Mouse (Mus musculus): ENCODE results near the gene C1qtnf12. TPM values are rescaled to one million over a fixed set of nuclear protein-coding genes. Genes with fewer than 3 reads are reported as not detected.

Gene C1qtnf12
- polyA plus RNA-seq, 1 experiment = 19.3 TPM

- peak within 1 kb of the TSS; percentile 75 for H3K4me3 ChIP-seq (ENCODE audit: insufficient read depth, low read length)
- TF ChIP-seq POLR2A (IDR thresholded peaks at IDR 0.05; ENCODE audit: extremely low read depth, insufficient read depth, low read length) (peak; percentile 49; the same call in 1 of the 2 replicates), CTCF (IDR thresholded peaks at IDR 0.05; ENCODE audit: extremely low read depth, insufficient read depth, low read length) (peak; percentile 44)
- H3K4me1 ChIP-seq (ENCODE audit: control insufficient read depth, insufficient read depth, low read length) = peaks cover 8% of the 10 kb centered on the region
- H3K27ac ChIP-seq (ENCODE audit: insufficient read depth, low read length) = peak within 1 kb of the TSS; percentile 98
Measured at GRCm38 (mm10) chr4:155992241-155992905, 30.3 kb downstream of the C1qtnf12 start, which contains the start of the genes B3galt6 and Sdf4. B3galt6 (minus strand) TSS chr4:155992649. Sdf4 (plus strand) TSS chr4:155992872.

- Histone ChIP-seq H3K27ac (ENCODE audit: insufficient read depth, low read length) (peak overlapping the region; percentile 86), H3K4me1 (ENCODE audit: control insufficient read depth, insufficient read depth, low read length) (peaks cover 8% of the 10 kb centered on the region), H3K4me3 (ENCODE audit: insufficient read depth, low read length) (peak overlapping the region; percentile 75)
- TF ChIP-seq CTCF (IDR thresholded peaks at IDR 0.05; ENCODE audit: extremely low read depth, insufficient read depth, low read length) = no peak
- peak; percentile 51 for TF ChIP-seq POLR2A (IDR thresholded peaks at IDR 0.05; ENCODE audit: extremely low read depth, insufficient read depth, low read length)
Measured at GRCm38 (mm10) chr4:155992906-155993547, 30.9 kb downstream of the C1qtnf12 start.

DNA sequence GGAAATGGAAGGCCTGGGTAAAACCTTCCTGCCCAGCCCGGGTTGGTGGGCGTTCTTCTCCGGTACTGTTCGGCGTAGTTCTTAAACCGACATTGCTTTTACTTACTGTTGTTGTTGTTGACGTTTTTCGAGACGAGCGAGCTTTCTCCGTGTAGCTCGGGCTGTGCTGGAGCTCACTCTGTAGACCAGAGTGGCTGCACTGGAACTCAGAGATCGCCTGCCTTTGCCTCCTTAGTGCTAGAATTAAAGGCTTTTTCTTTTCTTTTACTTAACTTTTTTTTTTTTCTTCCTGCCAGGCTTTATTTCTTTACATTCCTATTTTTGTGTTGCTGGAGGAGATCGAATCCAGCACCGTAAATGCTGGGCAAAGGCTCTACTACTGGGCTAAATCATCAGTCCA lies 31.5 kb downstream of the C1qtnf12 start:
- peak overlapping the region; percentile 34 for H3K27ac ChIP-seq (ENCODE audit: insufficient read depth, low read length)
- TF ChIP-seq POLR2A (IDR thresholded peaks at IDR 0.05; ENCODE audit: extremely low read depth, insufficient read depth, low read length) = no peak
- TF ChIP-seq CTCF (IDR thresholded peaks at IDR 0.05; ENCODE audit: extremely low read depth, insufficient read depth, low read length) = no peak
- H3K4me1 ChIP-seq (ENCODE audit: control insufficient read depth, insufficient read depth, low read length) = peaks cover 8% of the 10 kb centered on the region
- H3K4me3 ChIP-seq (ENCODE audit: insufficient read depth, low read length) = peak overlapping the region; percentile 75

GRCm38 (mm10) chr4:156004109-156004508 lies 42.0 kb downstream of the C1qtnf12 start:
- Histone ChIP-seq H3K4me3 (ENCODE audit: insufficient read depth, low read length) (no peak overlapping the region), H3K27ac (ENCODE audit: insufficient read depth, low read length) (no peak overlapping the region), H3K4me1 (ENCODE audit: control insufficient read depth, insufficient read depth, low read length) (no peaks in the 10 kb centered on the region)
- TF ChIP-seq POLR2A (IDR thresholded peaks at IDR 0.05; ENCODE audit: extremely low read depth, insufficient read depth, low read length) (no peak), CTCF (IDR thresholded peaks at IDR 0.05; ENCODE audit: extremely low read depth, insufficient read depth, low read length) (no peak)

- Histone ChIP-seq H3K4me3 (ENCODE audit: insufficient read depth, low read length) (no peak overlapping the region), H3K4me1 (ENCODE audit: control insufficient read depth, insufficient read depth, low read length) (no peaks in the 10 kb centered on the region), H3K27ac (ENCODE audit: insufficient read depth, low read length) (no peak overlapping the region)
- TF ChIP-seq POLR2A (IDR thresholded peaks at IDR 0.05; ENCODE audit: extremely low read depth, insufficient read depth, low read length) (no peak), CTCF (IDR thresholded peaks at IDR 0.05; ENCODE audit: extremely low read depth, insufficient read depth, low read length) (no peak)
Measured at GRCm38 (mm10) chr4:156008369-156008768, 46.3 kb downstream of the C1qtnf12 start.

DNA sequence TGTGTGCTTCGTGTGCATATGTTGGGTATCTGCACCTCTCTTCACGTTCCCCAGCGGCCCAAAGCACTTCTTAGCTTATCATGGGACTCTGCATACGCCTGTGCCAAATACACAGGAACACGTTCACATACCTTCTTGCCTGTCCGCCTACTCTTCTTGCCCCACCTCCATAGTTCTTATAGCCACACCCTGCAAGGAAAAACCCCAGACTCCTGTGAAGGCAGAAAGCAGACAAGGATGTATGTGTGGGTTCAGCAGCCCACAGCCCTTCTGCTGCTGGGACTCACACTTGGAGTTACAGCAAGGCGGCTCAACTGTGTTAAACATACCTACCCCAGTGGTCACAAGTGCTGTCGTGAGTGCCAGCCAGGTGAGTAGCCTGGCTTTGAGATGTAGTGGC lies 51.5 kb downstream of the C1qtnf12 start, which contains the start of gene Tnfrsf4:
Gene Tnfrsf4 (plus strand): TSS at position 207 of the 400 bp plus-strand sequence.
- Histone ChIP-seq H3K27ac (ENCODE audit: insufficient read depth, low read length) (no peak within 1 kb of the TSS), H3K4me3 (ENCODE audit: insufficient read depth, low read length) (no peak within 1 kb of the TSS), H3K4me1 (ENCODE audit: control insufficient read depth, insufficient read depth, low read length) (no peaks in the 10 kb centered on the region)
- no peak for TF ChIP-seq CTCF (IDR thresholded peaks at IDR 0.05; ENCODE audit: extremely low read depth, insufficient read depth, low read length)
- TF ChIP-seq POLR2A (IDR thresholded peaks at IDR 0.05; ENCODE audit: extremely low read depth, insufficient read depth, low read length) = 0 out of 2 replicates have a peak, but pooled peaks have one; percentile 22

DNA sequence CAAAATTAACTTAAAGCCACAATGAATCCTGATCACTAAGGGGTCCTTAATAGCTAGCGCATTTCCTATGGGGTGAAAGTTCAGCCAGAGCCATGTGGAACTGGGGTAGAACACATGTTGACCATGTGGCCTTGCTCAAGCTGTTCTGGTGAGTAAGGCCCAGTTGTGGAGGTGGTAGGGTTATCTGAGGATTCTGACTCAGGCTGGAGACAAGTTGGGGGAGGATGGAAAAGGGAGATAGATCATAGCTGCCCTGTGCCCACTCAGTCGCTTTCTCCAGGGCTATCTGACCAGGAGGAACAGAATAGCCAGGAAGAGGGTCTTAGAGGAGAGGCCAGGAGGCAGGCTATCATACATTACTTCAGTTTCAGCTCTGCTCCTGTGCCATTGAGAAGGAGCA lies 52.3 kb downstream of the C1qtnf12 start:
- no peaks in the 10 kb centered on the region for H3K4me1 ChIP-seq (ENCODE audit: control insufficient read depth, insufficient read depth, low read length)
- no peak for TF ChIP-seq POLR2A (IDR thresholded peaks at IDR 0.05; ENCODE audit: extremely low read depth, insufficient read depth, low read length)
- no peak for TF ChIP-seq CTCF (IDR thresholded peaks at IDR 0.05; ENCODE audit: extremely low read depth, insufficient read depth, low read length)
- H3K4me3 ChIP-seq (ENCODE audit: insufficient read depth, low read length) = no peak overlapping the region
- H3K27ac ChIP-seq (ENCODE audit: insufficient read depth, low read length) = no peak overlapping the region

Other genes with a start within 250 kb of the C1qtnf12 start
- gene Tmem240, start 227.5 kb upstream of the C1qtnf12 start, polyA plus RNA-seq (2012; rRNA removed) = 68.5 and 70.6 TPM in 2 replicates
- gene Atad3a, start 201.2 kb upstream of the C1qtnf12 start, polyA plus RNA-seq (2012; rRNA removed) = 84.4 and 93.0 TPM in 2 replicates
- 29.8 and 32.1 TPM in 2 replicates for gene Vwa1, start 187.6 kb upstream of the C1qtnf12 start, polyA plus RNA-seq (2012; rRNA removed)
- 39.2 and 50.5 TPM in 2 replicates for gene Tmem88b, start 176.4 kb upstream of the C1qtnf12 start, polyA plus RNA-seq (2012; rRNA removed)
- gene Ankrd65, start 171.9 kb upstream of the C1qtnf12 start, polyA plus RNA-seq (2012; rRNA removed) = not detected in 2 replicates
- 105 and 110 TPM in 2 replicates for gene Mrpl20, start 159.4 kb upstream of the C1qtnf12 start, polyA plus RNA-seq (2012; rRNA removed)
- gene Ccnl2, start 149.8 kb upstream of the C1qtnf12 start, polyA plus RNA-seq (2012; rRNA removed) = 112 and 121 TPM in 2 replicates
- gene Aurkaip1, start 131.0 kb upstream of the C1qtnf12 start, polyA plus RNA-seq (2012; rRNA removed) = 128 and 131 TPM in 2 replicates
- gene Mxra8, start 122.6 kb upstream of the C1qtnf12 start, polyA plus RNA-seq (2012; rRNA removed) = 14.9 and 15.7 TPM in 2 replicates
- gene Dvl1, start 114.9 kb upstream of the C1qtnf12 start, polyA plus RNA-seq (2012; rRNA removed) = 133 and 145 TPM in 2 replicates
- gene Tas1r3, start 99.0 kb upstream of the C1qtnf12 start, polyA plus RNA-seq (2012; rRNA removed) = 0.17 and 0.23 TPM in 2 replicates
- gene Cptp, start 92.9 kb upstream of the C1qtnf12 start, polyA plus RNA-seq (2012; rRNA removed) = 19.7 and 21.9 TPM in 2 replicates
- 39.4 and 42.5 TPM in 2 replicates for gene Ints11, start 92.8 kb upstream of the C1qtnf12 start, polyA plus RNA-seq (2012; rRNA removed)
- gene Pusl1, start 70.5 kb upstream of the C1qtnf12 start, polyA plus RNA-seq (2012; rRNA removed) = 90.6 and 94.2 TPM in 2 replicates
- gene Acap3, start 70.5 kb upstream of the C1qtnf12 start, polyA plus RNA-seq (2012; rRNA removed) = 136 and 142 TPM in 2 replicates
- gene Ube2j2, start 18.5 kb upstream of the C1qtnf12 start, polyA plus RNA-seq (2012; rRNA removed) = 72.6 and 75.2 TPM in 2 replicates
- gene B3galt6, start 30.3 kb downstream of the C1qtnf12 start, polyA plus RNA-seq (2012; rRNA removed) = 8.9 and 11.0 TPM in 2 replicates
- 122 and 126 TPM in 2 replicates for gene Sdf4, start 30.6 kb downstream of the C1qtnf12 start, polyA plus RNA-seq (2012; rRNA removed)
- 3.4 and 4.0 TPM in 2 replicates for gene Tnfrsf4, start 51.5 kb downstream of the C1qtnf12 start, polyA plus RNA-seq (2012; rRNA removed)
- 0.17 and 0.34 TPM in 2 replicates for gene Tnfrsf18, start 63.8 kb downstream of the C1qtnf12 start, polyA plus RNA-seq (2012; rRNA removed)
- gene Ttll10, start 97.1 kb downstream of the C1qtnf12 start, polyA plus RNA-seq (2012; rRNA removed) = 0.10 and 0.34 TPM in 2 replicates
- gene 9430015G10Rik, start 147.7 kb downstream of the C1qtnf12 start, polyA plus RNA-seq (2012; rRNA removed) = 34.8 and 38.8 TPM in 2 replicates
- 2.0 and 2.1 TPM in 2 replicates for gene Rnf223, start 168.2 kb downstream of the C1qtnf12 start, polyA plus RNA-seq (2012; rRNA removed)
- 186 and 206 TPM in 2 replicates for gene Agrn, start 235.2 kb downstream of the C1qtnf12 start, polyA plus RNA-seq (2012; rRNA removed)
- 5.6 and 8.8 TPM in 2 replicates for gene Isg15, start 238.5 kb downstream of the C1qtnf12 start, polyA plus RNA-seq (2012; rRNA removed)
- gene AW011738, start 241.0 kb downstream of the C1qtnf12 start, polyA plus RNA-seq (2012; rRNA removed) = 3.5 and 3.7 TPM in 2 replicates

All from cortical plate, adult 2 months (tissue).